In genomic region chr1:20569430-20569829, GRCm38 (mm10) we compare ENCODE assay signal across 29 mouse cellular contexts. TPM values are rescaled to one million over a fixed set of nuclear protein-coding genes. Genes with fewer than 3 reads are reported as not detected.
DNase-seq lines count a peak whose midpoint lies in the region; ATAC-seq lines count a peak whose summit lies in the region.
"Had no signal": no experiment of that assay in that cellular context is flagged by ENCODE, and none has a peak within 500 bp of the region (broad histone marks: within the 10 kb centered on the region; RNA-seq: fewer than 3 reads in every experiment).

No protein-coding gene starts in this region.

- H3K27ac ChIP-seq in hindbrain, embryonic 16.5 days (ENCODE audit: low read depth, low read length), result no peak overlapping the region
- H3K27ac ChIP-seq in hindbrain, embryonic 10.5 days, result no peak overlapping the region
- no peak overlapping the region; the same call in 1 of the 2 replicates for H3K27ac ChIP-seq in kidney, embryonic 16.5 days (ENCODE audit: low read length)
- no peak overlapping the region for H3K27ac ChIP-seq in midbrain, embryonic 16.5 days (ENCODE audit: low read length)
- no peak overlapping the region for H3K27ac ChIP-seq in midbrain, embryonic 14.5 days (replicated peaks; ENCODE audit: low read depth, low read length)
- H3K27ac ChIP-seq: forebrain, embryonic 10.5 days; forebrain, embryonic 13.5 days; heart, adult 2 months; heart, embryonic 10.5 days; heart, embryonic 13.5 days; hindbrain, embryonic 14.5 days had no signal

- DNase-seq in hindbrain, embryonic 10.5 days (ENCODE audit: low spot score), result no peak
- no peak for DNase-seq in kidney, postnatal 25 days
- DNase-seq in midbrain, embryonic 14.5 days, result no peak
- DNase-seq: adrenal gland, postnatal 10 days; adrenal gland, postnatal 36 days; B cell, adult 2 months; cerebellum, adult 18-20 months; cerebellum, adult 9-10 months; cerebellum, postnatal 14 days; gastrocnemius, postnatal 10 days; gastrocnemius, postnatal 36 days; heart, adult 2 months; heart, postnatal 14 days; heart, postnatal 4 days had no signal

- H3K9ac ChIP-seq in hindbrain, embryonic 16.5 days (ENCODE audit: low read depth, low read length), result no peak overlapping the region
- no peak overlapping the region for H3K9ac ChIP-seq in kidney, embryonic 16.5 days (replicated peaks; ENCODE audit: low read length)
- no peak overlapping the region for H3K9ac ChIP-seq in midbrain, embryonic 16.5 days (ENCODE audit: low read depth, low read length)
- no peak overlapping the region for H3K9ac ChIP-seq in midbrain, embryonic 14.5 days (replicated peaks; ENCODE audit: low read length)
- H3K9ac ChIP-seq: forebrain, embryonic 13.5 days; heart, embryonic 13.5 days; hindbrain, embryonic 14.5 days had no signal

- H3K36me3 ChIP-seq in hindbrain, embryonic 16.5 days (ENCODE audit: control insufficient read depth, insufficient read depth, low read length), result no peaks in the 10 kb centered on the region
- H3K36me3 ChIP-seq in hindbrain, embryonic 10.5 days, result no peaks in the 10 kb centered on the region
- H3K36me3 ChIP-seq in kidney, embryonic 16.5 days (ENCODE audit: insufficient read depth, low read length), result 0 out of 2 replicates have a peak, but pooled peaks cover 2% of the 10 kb centered on the region
- no peaks in the 10 kb centered on the region for H3K36me3 ChIP-seq in midbrain, embryonic 16.5 days (ENCODE audit: control insufficient read depth, insufficient read depth, low read length)
- H3K36me3 ChIP-seq in midbrain, embryonic 14.5 days (ENCODE audit: control insufficient read depth, insufficient read depth, low read length), result no peaks in the 10 kb centered on the region
- H3K36me3 ChIP-seq: forebrain, embryonic 10.5 days; G1E; heart, embryonic 10.5 days; heart, embryonic 13.5 days had no signal

- H3K4me2 ChIP-seq in hindbrain, embryonic 16.5 days (ENCODE audit: low read length), result no peak overlapping the region
- no peak overlapping the region for H3K4me2 ChIP-seq in kidney, embryonic 16.5 days (replicated peaks; ENCODE audit: low read depth, low read length)
- H3K4me2 ChIP-seq in midbrain, embryonic 16.5 days (ENCODE audit: low read length), result no peak overlapping the region
- H3K4me2 ChIP-seq in midbrain, embryonic 14.5 days (ENCODE audit: low read length), result no peak overlapping the region
- H3K4me2 ChIP-seq: forebrain, embryonic 13.5 days; heart, embryonic 13.5 days; hindbrain, embryonic 14.5 days had no signal

- no peaks in the 10 kb centered on the region for H3K9me3 ChIP-seq in hindbrain, embryonic 16.5 days (ENCODE audit: control insufficient read depth, low read length)
- no peaks in the 10 kb centered on the region for H3K9me3 ChIP-seq in hindbrain, embryonic 10.5 days
- no peaks in the 10 kb centered on the region for H3K9me3 ChIP-seq in kidney, embryonic 16.5 days (ENCODE audit: low read length)
- no peaks in the 10 kb centered on the region for H3K9me3 ChIP-seq in midbrain, embryonic 16.5 days (replicated peaks; ENCODE audit: control insufficient read depth, low read length, poor library complexity, severe bottlenecking)
- H3K9me3 ChIP-seq in midbrain, embryonic 14.5 days (ENCODE audit: control insufficient read depth, low read length), result no peaks in the 10 kb centered on the region
- H3K9me3 ChIP-seq: forebrain, embryonic 10.5 days; forebrain, embryonic 13.5 days; G1E; heart, embryonic 10.5 days had no signal

- no peaks in the 10 kb centered on the region for H3K27me3 ChIP-seq in hindbrain, embryonic 16.5 days (replicated peaks; ENCODE audit: control insufficient read depth, insufficient read depth, low read length)
- H3K27me3 ChIP-seq in hindbrain, embryonic 10.5 days (ENCODE audit: insufficient read depth, poor library complexity, severe bottlenecking), result no peaks in the 10 kb centered on the region
- H3K27me3 ChIP-seq in kidney, embryonic 16.5 days (ENCODE audit: insufficient read depth, low read length), result no peaks in the 10 kb centered on the region
- H3K27me3 ChIP-seq in midbrain, embryonic 16.5 days (ENCODE audit: control insufficient read depth, insufficient read depth, low read depth, low read length), result no peaks in the 10 kb centered on the region
- no peaks in the 10 kb centered on the region for H3K27me3 ChIP-seq in midbrain, embryonic 14.5 days (ENCODE audit: control insufficient read depth, insufficient read depth, low read length)
- H3K27me3 ChIP-seq: CH12.LX; forebrain, embryonic 13.5 days; heart, embryonic 13.5 days; Patski had no signal

- no peaks in the 10 kb centered on the region for H3K4me1 ChIP-seq in hindbrain, embryonic 16.5 days (ENCODE audit: control insufficient read depth, insufficient read depth, low read depth, low read length)
- H3K4me1 ChIP-seq in hindbrain, embryonic 10.5 days (replicated peaks), result 0 out of 2 replicates have a peak, but pooled peaks cover 4% of the 10 kb centered on the region
- H3K4me1 ChIP-seq in kidney, embryonic 16.5 days (ENCODE audit: insufficient read depth, low read length), result no peaks in the 10 kb centered on the region
- no peaks in the 10 kb centered on the region for H3K4me1 ChIP-seq in midbrain, embryonic 16.5 days (ENCODE audit: control insufficient read depth, insufficient read depth, low read length)
- H3K4me1 ChIP-seq in midbrain, embryonic 14.5 days (ENCODE audit: control insufficient read depth, insufficient read depth, low read length), result no peaks in the 10 kb centered on the region
- H3K4me1 ChIP-seq: forebrain, embryonic 13.5 days; heart, embryonic 10.5 days; heart, embryonic 13.5 days had no signal

- ATAC-seq in hindbrain, embryonic 16.5 days, result 0 out of 2 replicates have a peak, but pooled peaks have one; percentile 24
- peak; percentile 36; the same call in 1 of the 2 replicates for ATAC-seq in kidney, embryonic 16.5 days (ENCODE audit: low FRiP score, low TSS enrichment)
- 0 out of 2 replicates have a peak, but pooled peaks have one; percentile 39 for ATAC-seq in midbrain, embryonic 16.5 days
- no peak for ATAC-seq in midbrain, embryonic 14.5 days (ENCODE audit: low FRiP score, low TSS enrichment)
- ATAC-seq: forebrain, embryonic 13.5 days; forebrain, embryonic 16.5 days; inflammation-experienced regulatory T-cells, adult 6 months; Patski had no signal

- 43% methylated on average over 3 of the region's 3 CpGs for WGBS in hindbrain, embryonic 16.5 days
- 49% methylated on average over 3 of the region's 3 CpGs for WGBS in hindbrain, embryonic 10.5 days
- WGBS in kidney, embryonic 16.5 days, result 42% methylated on average over 3 of the region's 3 CpGs
- 33% methylated on average over 3 of the region's 3 CpGs for WGBS in midbrain, embryonic 16.5 days
- 21% methylated on average over 3 of the region's 3 CpGs for WGBS in midbrain, embryonic 14.5 days

- H3K4me3 ChIP-seq in hindbrain, embryonic 16.5 days (ENCODE audit: low read length), result no peak overlapping the region
- H3K4me3 ChIP-seq in hindbrain, embryonic 10.5 days, result no peak overlapping the region
- H3K4me3 ChIP-seq in kidney, embryonic 16.5 days (ENCODE audit: low read length), result no peak overlapping the region
- no peak overlapping the region for H3K4me3 ChIP-seq in midbrain, embryonic 16.5 days (ENCODE audit: low read depth, low read length)
- no peak overlapping the region for H3K4me3 ChIP-seq in midbrain, embryonic 14.5 days (replicated peaks; ENCODE audit: low read depth, low read length)
- H3K4me3 ChIP-seq: forebrain, embryonic 10.5 days; forebrain, embryonic 13.5 days; heart, adult 2 months; heart, embryonic 10.5 days; heart, embryonic 13.5 days had no signal

RNA-seq across cellular contexts. Expression of gene Pkhd1, which starts 48.4 kb away (rescaled TPM):
- 0.01 TPM in 2 replicates for polyA plus RNA-seq in hindbrain, embryonic 16.5 days (2015; fragmentation: Nextera tagmentation; extraction: Ambion mirVana)
- polyA plus RNA-seq in hindbrain, embryonic 10.5 days (2016; fragmentation: Nextera tagmentation; extraction: Ambion mirVana), result 0.01 TPM in 1 of 2 replicates, not detected in the other
- 4.7 and 7.7 TPM in 2 replicates for polyA plus RNA-seq in kidney, embryonic 16.5 days (2015; fragmentation: Nextera tagmentation; extraction: Ambion mirVana)
- 0.10 TPM in 1 of 2 replicates, not detected in the other for polyA plus RNA-seq in midbrain, embryonic 16.5 days (2015; fragmentation: Nextera tagmentation; extraction: Ambion mirVana)
- 0.03 and 0.05 TPM in 2 replicates for polyA plus RNA-seq in midbrain, embryonic 14.5 days (2014; fragmentation: Nextera tagmentation; extraction: Ambion mirVana)
- polyA plus RNA-seq: embryonic facial prominence, embryonic 11.5 days; forebrain, embryonic 10.5 days; forebrain, embryonic 13.5 days; G1E; heart, adult 2 months; heart, embryonic 13.5 days; heart, embryonic 16.5 days; inflammation-experienced regulatory T-cells, adult 6 months had no signal
